Mouse (Mus musculus): ENCODE results near the gene Slc25a19. TPM values are rescaled to one million over a fixed set of nuclear protein-coding genes. Genes with fewer than 3 reads are reported as not detected.

The Slc25a19 gene
- polyA plus RNA-seq, 1 experiment from 2014 or later: 10.4 TPM

GRCm38 (mm10) chr11:115615875-115616274, 12.2 kb downstream of the Slc25a19 start:
- no peak overlapping the region for H3K4me2 ChIP-seq
- no peak overlapping the region for H3K27ac ChIP-seq (replicated peaks)
- H3K4me1 ChIP-seq (replicated peaks): peaks cover 33% of the 10 kb centered on the region
- no peak overlapping the region for H3K4me3 ChIP-seq (replicated peaks)
- H3K36me3 ChIP-seq (replicated peaks): peaks cover 44% of the 10 kb centered on the region
- H3K27me3 ChIP-seq: no peaks in the 10 kb centered on the region
- H3K9me3 ChIP-seq (replicated peaks): no peaks in the 10 kb centered on the region
- WGBS (ENCODE audit: insufficient replicate concordance): 86% methylated on average over 6 of the region's 6 CpGs
- no peak overlapping the region for H3K9ac ChIP-seq
- no peak for ATAC-seq (ENCODE audit: insufficient read depth)

- no peak overlapping the region for H3K4me2 ChIP-seq
- H3K27ac ChIP-seq (replicated peaks): no peak overlapping the region
- peaks cover 43% of the 10 kb centered on the region for H3K36me3 ChIP-seq (replicated peaks)
- H3K9ac ChIP-seq: no peak overlapping the region
- ATAC-seq (ENCODE audit: insufficient read depth): no peak
- WGBS (ENCODE audit: insufficient replicate concordance): 75% methylated on average over 15 of the region's 15 CpGs
- no peaks in the 10 kb centered on the region for H3K9me3 ChIP-seq (replicated peaks)
- no peaks in the 10 kb centered on the region for H3K27me3 ChIP-seq
- peaks cover 37% of the 10 kb centered on the region for H3K4me1 ChIP-seq (replicated peaks)
- H3K4me3 ChIP-seq (replicated peaks): no peak overlapping the region
These were observed 12.8 kb downstream of the Slc25a19 start for GRCm38 (mm10) chr11:115615108-115615825.

- Histone ChIP-seq H3K4me1 (replicated peaks) (peaks cover 43% of the 10 kb centered on the region), H3K9ac (no peak overlapping the region), H3K9me3 (replicated peaks) (no peaks in the 10 kb centered on the region), H3K27me3 (no peaks in the 10 kb centered on the region), H3K4me2 (no peak overlapping the region), H3K36me3 (replicated peaks) (peaks cover 41% of the 10 kb centered on the region), H3K27ac (replicated peaks) (0 out of 2 replicates have a peak overlapping the region, but pooled peaks have one; percentile 19), H3K4me3 (replicated peaks) (no peak overlapping the region)
- ATAC-seq (ENCODE audit: insufficient read depth): no peak
- WGBS (ENCODE audit: insufficient replicate concordance): 72% methylated on average over 10 of the region's 10 CpGs
These were observed 13.6 kb downstream of the Slc25a19 start for GRCm38 (mm10) chr11:115614346-115615107.

- Histone ChIP-seq H3K4me3 (replicated peaks) (peak overlapping the region; percentile 82), H3K4me1 (replicated peaks) (peaks cover 49% of the 10 kb centered on the region), H3K27me3 (no peaks in the 10 kb centered on the region), H3K4me2 (peak overlapping the region; percentile 86), H3K9ac (peak overlapping the region; percentile 89), H3K36me3 (replicated peaks) (peaks cover 47% of the 10 kb centered on the region), H3K9me3 (replicated peaks) (no peaks in the 10 kb centered on the region), H3K27ac (replicated peaks) (peak overlapping the region; percentile 99)
- under 1% methylated on average over 16 of the region's 16 CpGs for WGBS (ENCODE audit: insufficient replicate concordance)
- peak; percentile 20 for ATAC-seq (ENCODE audit: insufficient read depth)
These were observed 14.8 kb downstream of the Slc25a19 start for GRCm38 (mm10) chr11:115613138-115613945.

GRCm38 (mm10) chr11:115612410-115613137, 15.5 kb downstream of the Slc25a19 start, which contains the start of gene Mif4gd:
TSS of gene Mif4gd (minus strand) at chr11:115612969.
- Histone ChIP-seq H3K4me1 (replicated peaks) (peaks cover 48% of the 10 kb centered on the region), H3K27ac (replicated peaks) (peak within 1 kb of the TSS; percentile 99), H3K36me3 (replicated peaks) (peaks cover 51% of the 10 kb centered on the region), H3K9ac (peak within 1 kb of the TSS; percentile 89), H3K4me3 (replicated peaks) (peak within 1 kb of the TSS; percentile 82), H3K4me2 (peak within 1 kb of the TSS; percentile 86), H3K9me3 (replicated peaks) (no peaks in the 10 kb centered on the region), H3K27me3 (no peaks in the 10 kb centered on the region)
- under 1% methylated on average over 80 of the region's 80 CpGs for WGBS (ENCODE audit: insufficient replicate concordance)
- ATAC-seq (ENCODE audit: insufficient read depth): peak; percentile 87

GRCm38 (mm10) chr11:115612059-115612409, 16.1 kb downstream of the Slc25a19 start:
- H3K36me3 ChIP-seq (replicated peaks): peaks cover 56% of the 10 kb centered on the region
- peak overlapping the region; percentile 89 for H3K9ac ChIP-seq
- ATAC-seq (ENCODE audit: insufficient read depth): peak; percentile 32
- H3K27me3 ChIP-seq: no peaks in the 10 kb centered on the region
- WGBS (ENCODE audit: insufficient replicate concordance): under 1% methylated on average over 13 of the region's 13 CpGs
- H3K4me1 ChIP-seq (replicated peaks): peaks cover 47% of the 10 kb centered on the region
- H3K27ac ChIP-seq (replicated peaks): peak overlapping the region; percentile 99
- peak overlapping the region; percentile 82 for H3K4me3 ChIP-seq (replicated peaks)
- no peaks in the 10 kb centered on the region for H3K9me3 ChIP-seq (replicated peaks)
- H3K4me2 ChIP-seq: peak overlapping the region; percentile 86

- H3K27me3 ChIP-seq: no peaks in the 10 kb centered on the region
- H3K4me3 ChIP-seq (replicated peaks): peak overlapping the region; percentile 82
- no peak for ATAC-seq (ENCODE audit: insufficient read depth)
- H3K36me3 ChIP-seq (replicated peaks): peaks cover 61% of the 10 kb centered on the region
- H3K9me3 ChIP-seq (replicated peaks): no peaks in the 10 kb centered on the region
- peaks cover 47% of the 10 kb centered on the region for H3K4me1 ChIP-seq (replicated peaks)
- H3K9ac ChIP-seq: no peak overlapping the region; the same call in 1 of the 2 replicates
- peak overlapping the region; percentile 86 for H3K4me2 ChIP-seq
- H3K27ac ChIP-seq (replicated peaks): 0 out of 2 replicates have a peak overlapping the region, but pooled peaks have one; percentile 99
- 82% methylated on average over 6 of the region's 6 CpGs for WGBS (ENCODE audit: insufficient replicate concordance)
These were observed 16.9 kb downstream of the Slc25a19 start for GRCm38 (mm10) chr11:115611173-115611572.

GRCm38 (mm10) chr11:115609576-115609975, 18.5 kb downstream of the Slc25a19 start:
- Histone ChIP-seq H3K4me3 (replicated peaks) (no peak overlapping the region), H3K27ac (replicated peaks) (no peak overlapping the region), H3K4me2 (no peak overlapping the region), H3K9ac (no peak overlapping the region), H3K4me1 (replicated peaks) (peaks cover 63% of the 10 kb centered on the region), H3K27me3 (no peaks in the 10 kb centered on the region), H3K9me3 (replicated peaks) (no peaks in the 10 kb centered on the region), H3K36me3 (replicated peaks) (peaks cover 61% of the 10 kb centered on the region)
- 63% methylated on average over 3 of the region's 3 CpGs for WGBS (ENCODE audit: insufficient replicate concordance)
- ATAC-seq (ENCODE audit: insufficient read depth): no peak

GRCm38 (mm10) chr11:115608421-115609399, 19.4 kb downstream of the Slc25a19 start:
- Histone ChIP-seq H3K27ac (replicated peaks) (no peak overlapping the region), H3K4me3 (replicated peaks) (no peak overlapping the region), H3K4me1 (replicated peaks) (peaks cover 59% of the 10 kb centered on the region), H3K27me3 (no peaks in the 10 kb centered on the region), H3K4me2 (no peak overlapping the region), H3K9ac (no peak overlapping the region), H3K36me3 (replicated peaks) (peaks cover 57% of the 10 kb centered on the region), H3K9me3 (replicated peaks) (no peaks in the 10 kb centered on the region)
- 80% methylated on average over 23 of the region's 23 CpGs for WGBS (ENCODE audit: insufficient replicate concordance)
- no peak for ATAC-seq (ENCODE audit: insufficient read depth)
